Mouse (Mus musculus) embryonic fibroblast, embryonic 13.5 days (primary cell): Measurements from ENCODE around the gene Igfbp1. TPM values are rescaled to one million over a fixed set of nuclear protein-coding genes. Genes with fewer than 3 reads are reported as not detected.

Experiments used
- H3K27ac ChIP-seq: 2 replicates; pipeline ENCODE4 v1.5.1; 2012; ENCODE audit warnings: low read length, control low read depth, inconsistent platforms; ENCODE audit not compliant: insufficient read depth
- H3K4me1 ChIP-seq: 2 replicates; pipeline ENCODE4 v1.6.1; 2011; ENCODE audit warnings: low read length; ENCODE audit not compliant: control insufficient read depth, insufficient read depth
- H3K4me3 ChIP-seq: 2 replicates; pipeline ENCODE4 v1.5.1; 2011; ENCODE audit warnings: mild to moderate bottlenecking, control low read depth, low read length; ENCODE audit not compliant: insufficient read depth
- CTCF ChIP-seq: IDR thresholded peaks from 2 replicates; pipeline ENCODE4 v1.5.1; 2011; ENCODE audit warnings: mild to moderate bottlenecking, control low read depth, low read length, moderate library complexity, borderline replicate concordance; ENCODE audit not compliant: insufficient read depth
- POLR2A ChIP-seq: IDR thresholded peaks from 2 replicates; pipeline ENCODE4 v1.6.1; 2011; ENCODE audit warnings: low read depth, mild to moderate bottlenecking, control low read depth, low read length, moderate library complexity
- polyA plus RNA-seq: library from polyadenylated mRNA; stranded (reverse); fragments of >200 nt; gene quantifications from 2 replicates; pipeline ENCODE4 v1.2.4, GENCODE M21; 2011; ENCODE audit warnings: low read depth; ENCODE audit not compliant: missing spikeins, insufficient read length

The Igfbp1 gene
- polyA plus RNA-seq, 1 experiment, result not detected

GRCm38 (mm10) chr11:7226200-7226599 is 28.6 kb downstream of the Igfbp1 start:
- TF ChIP-seq CTCF (no peak), POLR2A (no peak)
- Histone ChIP-seq H3K4me1 (peaks cover 2% of the 10 kb centered on the region; the same call in 1 of the 2 replicates), H3K4me3 (no peak overlapping the region), H3K27ac (no peak overlapping the region)

- Histone ChIP-seq H3K27ac (no peak overlapping the region), H3K4me1 (peaks cover 2% of the 10 kb centered on the region; the same call in 1 of the 2 replicates), H3K4me3 (no peak overlapping the region)
- TF ChIP-seq POLR2A (no peak), CTCF (no peak)
Observed at GRCm38 (mm10) chr11:7226810-7227550, 29.4 kb downstream of the Igfbp1 start.

- H3K4me1 ChIP-seq, result peaks cover 2% of the 10 kb centered on the region; the same call in 1 of the 2 replicates
- no peak overlapping the region for H3K27ac ChIP-seq
- no peak overlapping the region for H3K4me3 ChIP-seq
- TF ChIP-seq CTCF, result no peak
Observed at GRCm38 (mm10) chr11:7228107-7228506, 30.5 kb downstream of the Igfbp1 start.

GRCm38 (mm10) chr11:7230000-7230399 is 32.4 kb downstream of the Igfbp1 start:
- Histone ChIP-seq H3K4me1 (peaks cover 9% of the 10 kb centered on the region), H3K27ac (no peak overlapping the region), H3K4me3 (no peak overlapping the region)
- TF ChIP-seq POLR2A (no peak), CTCF (no peak)

GRCm38 (mm10) chr11:7231958-7232357 is 34.4 kb downstream of the Igfbp1 start:
- Histone ChIP-seq H3K27ac (no peak overlapping the region), H3K4me3 (no peak overlapping the region), H3K4me1 (peaks cover 6% of the 10 kb centered on the region)
- TF ChIP-seq POLR2A (no peak), CTCF (no peak)

GRCm38 (mm10) chr11:7233333-7233732 is 35.8 kb downstream of the Igfbp1 start:
- Histone ChIP-seq H3K4me3 (no peak overlapping the region), H3K4me1 (peaks cover 12% of the 10 kb centered on the region), H3K27ac (no peak overlapping the region)
- no peak for TF ChIP-seq POLR2A
- no peak for TF ChIP-seq CTCF

GRCm38 (mm10) chr11:7234436-7234835 is 36.9 kb downstream of the Igfbp1 start:
- no peak for TF ChIP-seq POLR2A
- no peak for TF ChIP-seq CTCF
- 0 out of 2 replicates have a peak overlapping the region, but pooled peaks have one; percentile 15 for H3K27ac ChIP-seq
- no peak overlapping the region for H3K4me3 ChIP-seq
- peaks cover 17% of the 10 kb centered on the region for H3K4me1 ChIP-seq

GRCm38 (mm10) chr11:7234981-7235609 is 37.5 kb downstream of the Igfbp1 start:
- TF ChIP-seq POLR2A (no peak), CTCF (no peak)
- H3K27ac ChIP-seq, result 0 out of 2 replicates have a peak overlapping the region, but pooled peaks have one; percentile 15
- no peak overlapping the region for H3K4me3 ChIP-seq
- H3K4me1 ChIP-seq, result peaks cover 17% of the 10 kb centered on the region

- Histone ChIP-seq H3K4me1 (peaks cover 17% of the 10 kb centered on the region), H3K4me3 (no peak overlapping the region), H3K27ac (no peak overlapping the region)
- TF ChIP-seq POLR2A, result no peak
- TF ChIP-seq CTCF, result no peak
Observed at GRCm38 (mm10) chr11:7236751-7237150, 39.2 kb downstream of the Igfbp1 start.

- H3K4me1 ChIP-seq, result peaks cover 17% of the 10 kb centered on the region
- no peak for TF ChIP-seq POLR2A
- no peak for TF ChIP-seq CTCF
- peak overlapping the region; percentile 32 for H3K27ac ChIP-seq
- H3K4me3 ChIP-seq, result no peak overlapping the region
Observed at GRCm38 (mm10) chr11:7237712-7238111, 40.1 kb downstream of the Igfbp1 start.
